Mouse (Mus musculus) retina, postnatal 7 days (tissue): ENCODE measurements at regions not wholly inside any gene's neighbourhood (a gene's known extent, or its start where the extent isn't known, plus 50 kb on each side); places are given as distances from the start of the nearest gene placed in this dataset.

Experiments used
- DNase-seq: peaks from one replicate; pipeline ENCODE4 v3.0.0-alpha.2; 2012; ENCODE audit warnings: low read depth, low spot score

GRCm38 (mm10) chr3:70566140-70566857, 558.9 kb downstream of the Otol1 start:
- DNase-seq: no peak

DNA sequence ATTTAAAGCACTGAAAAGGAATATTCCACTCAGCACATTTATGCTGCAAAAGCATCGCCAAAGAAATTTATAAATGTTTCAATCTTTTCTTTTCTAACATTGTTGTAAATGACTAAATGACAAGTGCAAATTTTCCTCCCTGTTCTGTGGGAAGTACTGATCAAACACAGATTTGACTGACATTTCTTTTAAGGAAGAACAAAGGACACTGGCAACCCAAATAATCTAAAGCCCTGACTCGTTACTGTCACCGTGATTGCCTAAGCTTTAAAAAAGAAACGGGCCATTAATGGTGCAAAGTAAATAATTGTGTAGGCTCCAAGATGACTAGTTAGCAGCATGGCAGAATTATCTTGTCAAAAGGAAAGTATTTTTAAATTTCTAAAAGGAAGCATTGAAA, 587.4 kb downstream of the Otol1 start:
- DNase-seq: no peak
